In the genomic region with DNA sequence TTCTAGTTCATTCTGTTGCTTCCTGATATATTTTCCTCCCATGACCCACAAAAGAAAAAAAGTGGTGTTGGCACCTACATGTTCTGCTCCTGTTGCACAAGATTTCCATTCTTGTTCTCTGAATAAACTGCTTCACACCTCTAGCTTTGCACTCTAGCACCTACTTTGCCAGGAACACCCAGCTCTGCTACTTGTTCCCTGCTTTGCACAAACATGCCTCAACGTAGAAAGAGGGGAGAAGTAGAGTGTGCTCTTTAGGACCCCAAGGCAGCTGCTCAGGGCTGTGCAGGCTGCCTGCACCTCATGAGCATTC, we compare ENCODE assay signal across 20 mouse cellular contexts. TPM values are rescaled to one million over a fixed set of nuclear protein-coding genes. Genes with fewer than 3 reads are reported as not detected.
A peak's percentile ranks its signal among the peaks of the same experiment; 100 is the strongest.
DNase-seq lines count a peak whose midpoint lies in the region; ATAC-seq and TF ChIP-seq lines count a peak whose summit lies in the region.
"Had no signal": no experiment of that assay in that cellular context is flagged by ENCODE, and none has a peak within 500 bp of the region (broad histone marks: within the 10 kb centered on the region; RNA-seq: fewer than 3 reads in every experiment).

No protein-coding gene starts in this region.

- TF ChIP-seq EP300 in CH12.LX (IDR thresholded peaks at IDR 0.05; ENCODE audit: low read length), result no peak

- in situ Hi-C loops in CH12.LX (cut with MboI; ENCODE audit: low pct_ligation_motif_present, low pct_unique_long_range_greater_than_20kb, low sequenced_read_pairs), result no loop called here

- dilution Hi-C loops in CH12.LX (cut with MboI; ENCODE audit: extremely low pct_ligation_motif_present, extremely low pct_unique_long_range_greater_than_20kb, low sequenced_read_pairs), result no loop called here

- intact Hi-C loops in left cerebral cortex, postnatal 36 days (cut with DNase I), result loop anchor here (5.0 kb wide), 2 partner anchors 102 to 217 kb away; no protein-coding TSS in a partner anchor
- intact Hi-C loops in left cerebral cortex, postnatal 10 days (cut with DNase I), result loop anchor here (5.0 kb wide), 2 partner anchors 102 to 217 kb away; no protein-coding TSS in a partner anchor

- H3K79me2 ChIP-seq in CH12.LX (replicated peaks; ENCODE audit: control insufficient read depth, extremely low read depth, insufficient read depth, poor library complexity, severe bottlenecking), result no peaks in the 10 kb centered on the region; the same call in 1 of the 2 replicates

- no peak for TF ChIP-seq POLR2A in CH12.LX (IDR thresholded peaks at IDR 0.05; ENCODE audit: low read depth, low read length)
- no peak for TF ChIP-seq POLR2A in bone marrow, adult 2 months (IDR thresholded peaks at IDR 0.05; ENCODE audit: borderline replicate concordance, control insufficient read depth, low read depth, low read length)

- TF ChIP-seq CTCF in CH12.LX (conservative IDR thresholded peaks at IDR 0.05 in 1 of 2, IDR thresholded peaks at IDR 0.05 in 1 of 2; ENCODE audit: low read depth in 2 of 2, low read length in 2 of 2), result no peak
- TF ChIP-seq CTCF in bone marrow, adult 2 months (IDR thresholded peaks at IDR 0.05; ENCODE audit: control insufficient read depth, insufficient read depth, low read length), result no peak

- peak overlapping the region; percentile 17 for H3K4me2 ChIP-seq in CH12.LX (ENCODE audit: insufficient read depth, low read depth, poor library complexity, severe bottlenecking)
- H3K4me2 ChIP-seq in liver, embryonic 16.5 days (ENCODE audit: low read depth, low read length), result no peak overlapping the region
- H3K4me2 ChIP-seq: hindbrain, embryonic 14.5 days; kidney, embryonic 15.5 days; lung, embryonic 15.5 days; neural tube, embryonic 13.5 days had no signal

- no peak overlapping the region for H3K4me3 ChIP-seq in CH12.LX (replicated peaks in 1 of 3; ENCODE audit: low read depth in 2 of 3, low read length in 2 of 3, poor library complexity in 1 of 3)
- H3K4me3 ChIP-seq in bone marrow, adult 2 months (replicated peaks; ENCODE audit: control insufficient read depth, low read depth, low read length), result no peak overlapping the region
- no peak overlapping the region for H3K4me3 ChIP-seq in liver, embryonic 16.5 days (ENCODE audit: low read depth, low read length)
- H3K4me3 ChIP-seq: embryonic facial prominence, embryonic 10.5 days; heart, embryonic 10.5 days; kidney, embryonic 15.5 days; limb, embryonic 10.5 days; lung, embryonic 15.5 days; midbrain, embryonic 10.5 days; neural tube, embryonic 13.5 days had no signal

- no peaks in the 10 kb centered on the region for H3K27me3 ChIP-seq in CH12.LX (replicated peaks)
- no peaks in the 10 kb centered on the region for H3K27me3 ChIP-seq in liver, embryonic 16.5 days (ENCODE audit: control insufficient read depth, insufficient read depth, low read depth, low read length)
- H3K27me3 ChIP-seq: kidney, embryonic 15.5 days; lung, embryonic 15.5 days; neural tube, embryonic 13.5 days had no signal

- H3K36me3 ChIP-seq in CH12.LX (replicated peaks in 1 of 2; ENCODE audit: control insufficient read depth in 1 of 2, insufficient read depth in 1 of 2, low read length in 1 of 2), result peaks cover 30 to 68% of the 10 kb centered on the region in 2 experiments
- no peaks in the 10 kb centered on the region for H3K36me3 ChIP-seq in liver, embryonic 16.5 days (ENCODE audit: control insufficient read depth, insufficient read depth)
- H3K36me3 ChIP-seq: kidney, embryonic 15.5 days; lung, embryonic 15.5 days; neural tube, embryonic 13.5 days had no signal

- no peak for ATAC-seq in liver, embryonic 16.5 days (ENCODE audit: low read depth)
- ATAC-seq: intestine, embryonic 16.5 days had no signal

- H3K4me1 ChIP-seq in CH12.LX (ENCODE audit: control insufficient read depth in 1 of 2, insufficient read depth in 2 of 2), result peaks cover 10 to 64% of the 10 kb centered on the region in 2 experiments
- peaks cover 8% of the 10 kb centered on the region for H3K4me1 ChIP-seq in bone marrow, adult 2 months (ENCODE audit: control insufficient read depth, insufficient read depth, low read length)
- peaks cover 38% of the 10 kb centered on the region for H3K4me1 ChIP-seq in liver, embryonic 16.5 days (ENCODE audit: control insufficient read depth, low read depth, low read length)
- H3K4me1 ChIP-seq: heart, embryonic 10.5 days; limb, embryonic 10.5 days; lung, embryonic 15.5 days had no signal

- no peak overlapping the region for H3K9ac ChIP-seq in CH12.LX (ENCODE audit: insufficient read depth, low read depth)
- H3K9ac ChIP-seq in liver, embryonic 16.5 days (ENCODE audit: low read depth, low read length), result no peak overlapping the region
- H3K9ac ChIP-seq: hindbrain, embryonic 14.5 days; kidney, embryonic 15.5 days; lung, embryonic 15.5 days; neural tube, embryonic 13.5 days had no signal

- H3K9me3 ChIP-seq in CH12.LX (replicated peaks; ENCODE audit: low read length), result no peaks in the 10 kb centered on the region
- no peaks in the 10 kb centered on the region for H3K9me3 ChIP-seq in liver, embryonic 16.5 days (replicated peaks; ENCODE audit: control insufficient read depth, low read length)
- H3K9me3 ChIP-seq: embryonic facial prominence, embryonic 10.5 days; G1E; heart, embryonic 10.5 days; kidney, embryonic 15.5 days; limb, embryonic 10.5 days; lung, embryonic 15.5 days; midbrain, embryonic 10.5 days; neural tube, embryonic 13.5 days had no signal

- 35% methylated on average over 1 of the region's 1 CpGs for WGBS in bone marrow, adult 2 months
- 67% methylated on average over 1 of the region's 1 CpGs for whole genome bisulfite sequencing in liver, embryonic 16.5 days (ENCODE audit: insufficient replicate concordance)

- peak; percentile 24 to 41 for DNase-seq in left cerebral cortex, postnatal 36 days (ENCODE audit: low spot score in 2 of 2)
- no peak for DNase-seq in left cerebral cortex, postnatal 10 days (ENCODE audit: extremely low spot score in 1 of 2, low spot score in 2 of 2)
- DNase-seq in CH12.LX (ENCODE audit: extremely low read depth), result no peak
- DNase-seq in T-cell, adult 2 months (ENCODE audit: low spot score), result no peak
- DNase-seq in B cell, adult 2 months, result no peak
- DNase-seq: cerebellum, adult 11 months; gastrocnemius, postnatal 25 days; heart, postnatal 14 days had no signal

- TF ChIP-seq RAD21 in CH12.LX (IDR thresholded peaks at IDR 0.05; ENCODE audit: low read depth, low read length), result no peak

- H3K27ac ChIP-seq in CH12.LX (ENCODE audit: insufficient read depth, low read depth), result peak overlapping the region; percentile 29
- peak overlapping the region; percentile 83 for H3K27ac ChIP-seq in bone marrow, adult 2 months (ENCODE audit: control insufficient read depth, insufficient read depth, low read depth, low read length, poor library complexity)
- H3K27ac ChIP-seq in liver, embryonic 16.5 days (ENCODE audit: low read length), result peak overlapping the region; percentile 79
- H3K27ac ChIP-seq: embryonic facial prominence, embryonic 10.5 days; heart, embryonic 10.5 days; hindbrain, embryonic 14.5 days; kidney, embryonic 15.5 days; limb, embryonic 10.5 days; lung, embryonic 15.5 days; midbrain, embryonic 10.5 days; neural tube, embryonic 13.5 days had no signal

TF ChIP-seq in CH12.LX, 34 proteins besides CTCF, POLR2A, EP300 and RAD21:
- TF ChIP-seq IRF4 (IDR thresholded peaks at IDR 0.05; ENCODE audit: low read depth, low read length), result no peak
- no peak for TF ChIP-seq UBTF (IDR thresholded peaks at IDR 0.05; ENCODE audit: low read depth, low read length)
- no peak for TF ChIP-seq MXI1 (IDR thresholded peaks at IDR 0.05; ENCODE audit: low read depth, low read length)
- no peak for TF ChIP-seq KAT2A (IDR thresholded peaks at IDR 0.05; ENCODE audit: insufficient replicate concordance, low read length)
- no peak for TF ChIP-seq E2F4 (IDR thresholded peaks at IDR 0.05; ENCODE audit: insufficient replicate concordance, low read depth, low read length)
- TF ChIP-seq MAX (IDR thresholded peaks at IDR 0.05; ENCODE audit: low read length), result no peak

RNA-seq across cellular contexts. Expression of a gene that starts 32.9 kb away (rescaled TPM):
- total RNA-seq in left cerebral cortex, postnatal 36 days (2021), result 10 to 100 TPM; 25.4 to 32.5 TPM
- total RNA-seq in left cerebral cortex, postnatal 10 days (2021), result 10 to 100 TPM; 26.1 to 41.7 TPM
- total RNA-seq in CH12.LX (2012; rRNA removed), result 33.2 and 50.3 TPM in 2 replicates
- total RNA-seq in CH12.LX (2014; rRNA removed), result 30.1 and 49.7 TPM in 2 replicates
- 133 and 135 TPM in 2 replicates for polyA plus RNA-seq in CH12.LX (2012; ENCODE audit: insufficient read length, low read depth)
- 2.7 and 10.6 TPM in 2 replicates for polyA plus RNA-seq in bone marrow, adult 2 months (2011; ENCODE audit: insufficient read depth, insufficient read length, low replicate concordance, missing spikeins)
- 103 and 109 TPM in 2 replicates for polyA plus RNA-seq in liver, embryonic 16.5 days (2015; fragmentation: Nextera tagmentation; extraction: Ambion mirVana)

Comparison
In these comparisons a context has a peak if more than half of its experiments do, and no peak if none do; other contexts are left out.
1. DNase-seq: peak in left cerebral cortex, postnatal 36 days (2 of 2); none in left cerebral cortex, postnatal 10 days (0 of 2), CH12.LX (single experiment), T-cell, adult 2 months (single experiment) and B cell, adult 2 months (0 of 2).
2. H3K27ac ChIP-seq: peak in every context shown above with its lines; median percentile 83 in bone marrow, adult 2 months; 79 in liver, embryonic 16.5 days; 29 in CH12.LX.